Mouse (Mus musculus) cerebellum, adult 2 months (tissue): Measurements from ENCODE around the gene Hapln2. TPM values are rescaled to one million over a fixed set of nuclear protein-coding genes. Genes with fewer than 3 reads are reported as not detected.
A peak's percentile ranks its signal among the peaks of the same experiment; 100 is the strongest.

Experiments
- DNase-seq, 2 experiments: peaks; one replicate each; pipeline ENCODE4 v3.0.0; 2021
- H3K27ac ChIP-seq: fragments of 200-500 bp; 2 replicates; pipeline ENCODE4 v1.5.1; 2012; ENCODE audit warnings: low read length, control low read depth, inconsistent platforms; ENCODE audit not compliant: insufficient read depth
- H3K27me3 ChIP-seq: fragments of 200-500 bp; 2 replicates; pipeline ENCODE4 v1.6.1; 2012; ENCODE audit warnings: inconsistent platforms, mild to moderate bottlenecking, low read length, moderate library complexity; ENCODE audit not compliant: control insufficient read depth, insufficient read depth
- H3K4me1 ChIP-seq: fragments of 200-500 bp; 2 replicates; pipeline ENCODE4 v1.6.1; 2011; ENCODE audit warnings: low read length; ENCODE audit not compliant: control insufficient read depth, insufficient read depth
- H3K4me3 ChIP-seq: fragments of 200-500 bp; replicated peaks from 2 replicates; pipeline ENCODE3; 2011; ENCODE audit warnings: mild to moderate bottlenecking, low read depth, low read length, control low read depth; ENCODE audit not compliant: insufficient read depth
- CTCF ChIP-seq: fragments of 200-500 bp; IDR thresholded peaks from 2 replicates; pipeline ENCODE4 v1.5.1; 2011; ENCODE audit warnings: low read depth, mild to moderate bottlenecking, control low read depth, low read length, moderate library complexity, borderline replicate concordance; ENCODE audit not compliant: insufficient read depth
- POLR2A ChIP-seq: fragments of 200-500 bp; IDR thresholded peaks from 2 replicates; pipeline ENCODE4 v1.6.1; 2011; ENCODE audit warnings: low read length, control low read depth, borderline replicate concordance; ENCODE audit not compliant: insufficient read depth
- WGBS: fragments of 180-500 bp; shearing (Covaris S2); methylation state at CpG from one replicate; pipeline ENCODE4 v1.1.7; 2018; 5-methylcytosine and 5-hydroxymethylcytosine counted together
- polyA plus RNA-seq: library from polyadenylated mRNA; depleted of rRNA; stranded (reverse); fragments of >200 nt; gene quantifications from 2 replicates; pipeline ENCODE4 v1.2.3, GENCODE M21; 2012; rRNA removed

Gene Hapln2
- 103 and 112 TPM in 2 replicates for polyA plus RNA-seq

- no peak within 1 kb of the TSS for H3K4me3 ChIP-seq
- DNase-seq = peak in 1 of 2 experiments; percentile 32
- TF ChIP-seq POLR2A (no peak), CTCF (peak; percentile 20; the same call in 1 of the 2 replicates)
- no peaks in the 10 kb centered on the region for H3K4me1 ChIP-seq
- no peaks in the 10 kb centered on the region; the same call in 1 of the 2 replicates for H3K27me3 ChIP-seq
- H3K27ac ChIP-seq = peak within 1 kb of the TSS; percentile 23; the same call in 1 of the 2 replicates
- WGBS = 37% methylated on average over 5 of the region's 5 CpGs
Measured at GRCm38 (mm10) chr3:88027434-88028186, at the start of gene Hapln2. TSS of gene Hapln2 (minus strand) at chr3:88027583.

DNA sequence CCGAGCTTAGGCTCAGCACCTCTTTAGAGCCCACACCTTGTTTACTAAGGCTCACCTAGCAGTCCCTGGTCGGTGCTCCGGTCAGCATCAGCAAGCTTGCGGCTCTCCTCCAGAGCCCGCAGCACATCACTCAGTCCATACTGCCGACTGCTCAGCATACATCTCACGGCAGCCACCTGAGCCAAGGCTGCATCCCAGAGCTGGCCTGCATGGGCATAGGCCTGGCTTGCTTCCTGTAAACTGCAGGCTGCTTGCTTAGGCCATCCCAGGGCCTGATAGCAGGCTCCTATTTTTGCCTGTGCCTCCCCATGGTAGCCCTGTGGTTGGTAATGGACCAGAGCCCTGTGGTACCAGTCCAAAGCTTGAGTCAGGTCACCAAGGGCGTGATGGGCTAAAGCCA, 47.4 kb upstream of the Hapln2 start:
- Histone ChIP-seq H3K27ac (no peak overlapping the region), H3K4me3 (no peak overlapping the region), H3K4me1 (peaks cover 16% of the 10 kb centered on the region), H3K27me3 (no peaks in the 10 kb centered on the region)
- TF ChIP-seq POLR2A = no peak
- no peak for TF ChIP-seq CTCF
- WGBS = 44% methylated on average over 8 of the region's 8 CpGs
- DNase-seq = no peak

- Histone ChIP-seq H3K27ac (no peak overlapping the region), H3K4me1 (peaks cover 16% of the 10 kb centered on the region), H3K4me3 (no peak overlapping the region), H3K27me3 (no peaks in the 10 kb centered on the region)
- TF ChIP-seq POLR2A = no peak
- no peak for TF ChIP-seq CTCF
- DNase-seq = no peak
- 12% methylated on average over 2 of the region's 2 CpGs for WGBS
Measured at GRCm38 (mm10) chr3:88074351-88074750, 47.0 kb upstream of the Hapln2 start.

DNA sequence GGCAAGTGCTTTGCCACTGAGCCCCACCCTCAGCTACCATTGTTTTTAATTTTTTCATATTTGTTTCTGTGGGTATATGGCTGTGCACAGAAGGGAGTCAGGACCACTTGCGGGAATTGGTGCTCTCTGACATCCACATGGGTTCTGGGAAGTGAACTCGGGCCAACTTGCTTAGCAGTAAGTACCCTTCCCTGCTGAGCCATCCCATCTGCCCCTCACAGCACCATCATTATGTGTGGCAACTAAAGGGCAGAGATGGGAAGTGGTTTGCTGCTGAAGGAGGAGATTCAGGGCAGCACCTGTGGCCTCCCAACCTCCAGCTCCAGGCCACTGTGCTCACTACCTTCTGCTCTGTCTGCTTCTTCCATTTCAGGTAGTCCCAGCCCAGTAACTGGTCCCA, 46.2 kb upstream of the Hapln2 start:
- no peak overlapping the region for H3K27ac ChIP-seq
- peak in 1 of 2 experiments; percentile 29 for DNase-seq
- H3K4me1 ChIP-seq = peaks cover 16% of the 10 kb centered on the region
- no peak overlapping the region for H3K4me3 ChIP-seq
- no peaks in the 10 kb centered on the region for H3K27me3 ChIP-seq
- 11% methylated on average over 2 of the region's 2 CpGs for WGBS
- TF ChIP-seq CTCF = no peak
- TF ChIP-seq POLR2A = no peak

- Histone ChIP-seq H3K27me3 (no peaks in the 10 kb centered on the region), H3K4me3 (no peak overlapping the region), H3K4me1 (peaks cover 16% of the 10 kb centered on the region), H3K27ac (no peak overlapping the region)
- DNase-seq = peak; percentile 79 to 91
- under 1% methylated on average over 5 of the region's 5 CpGs for WGBS
- peak; percentile 95 for TF ChIP-seq CTCF
- no peak for TF ChIP-seq POLR2A
Measured at GRCm38 (mm10) chr3:88071783-88072182, 44.4 kb upstream of the Hapln2 start.

DNA sequence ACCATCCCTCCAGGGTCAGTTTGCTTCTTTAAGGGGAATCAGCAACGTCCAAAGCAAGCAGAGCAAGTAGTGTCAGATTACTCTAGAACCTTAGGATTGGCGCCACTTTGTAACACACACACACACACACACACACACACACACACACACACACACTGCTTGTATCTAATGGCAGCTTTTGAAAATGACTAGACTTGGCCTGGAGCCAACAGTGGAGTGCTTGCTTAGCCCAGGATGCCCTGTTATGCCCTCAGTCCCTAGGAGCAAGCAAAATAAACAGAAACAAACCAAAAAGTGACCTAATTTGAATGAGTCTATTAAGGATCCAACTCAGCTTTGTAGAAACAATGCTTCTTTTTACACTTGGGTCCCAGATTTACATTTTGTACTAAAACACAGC, 41.0 kb upstream of the Hapln2 start:
- Histone ChIP-seq H3K4me3 (no peak overlapping the region), H3K27ac (no peak overlapping the region), H3K4me1 (no peaks in the 10 kb centered on the region; the same call in 1 of the 2 replicates), H3K27me3 (no peaks in the 10 kb centered on the region)
- no peak for DNase-seq
- TF ChIP-seq CTCF (no peak), POLR2A (no peak)
- WGBS = 34% methylated on average over 2 of the region's 2 CpGs

GRCm38 (mm10) chr3:88057902-88058696, 30.7 kb upstream of the Hapln2 start, which contains the start of gene Naxe:
TSS of gene Naxe (minus strand) at chr3:88058495.
- H3K4me1 ChIP-seq = peaks cover 5% of the 10 kb centered on the region; the same call in 1 of the 2 replicates
- TF ChIP-seq POLR2A (peak; percentile 95), CTCF (no peak)
- peak; percentile 85 to 89 for DNase-seq
- no peaks in the 10 kb centered on the region for H3K27me3 ChIP-seq
- peak within 1 kb of the TSS; percentile 58; the same call in 1 of the 2 replicates for H3K27ac ChIP-seq
- under 1% methylated on average over 60 of the region's 60 CpGs for WGBS
- H3K4me3 ChIP-seq = peak within 1 kb of the TSS; percentile 63
